Mouse (Mus musculus): ENCODE results near the gene Aldh1a2. TPM values are rescaled to one million over a fixed set of nuclear protein-coding genes. Genes with fewer than 3 reads are reported as not detected.

Gene Aldh1a2
- polyA plus RNA-seq, 1 experiment from 2014 or later = 8.6 TPM

- no peak overlapping the region for H3K9ac ChIP-seq (replicated peaks)
- no peaks in the 10 kb centered on the region for H3K4me1 ChIP-seq (replicated peaks)
These were observed 54.6 kb downstream of the Aldh1a2 start for GRCm38 (mm10) chr9:71270205-71270604.

GRCm38 (mm10) chr9:71276149-71276721 is 60.6 kb downstream of the Aldh1a2 start:
- Histone ChIP-seq H3K9ac (replicated peaks) (no peak overlapping the region), H3K27me3 (no peaks in the 10 kb centered on the region), H3K36me3 (no peaks in the 10 kb centered on the region), H3K4me2 (replicated peaks) (no peak overlapping the region), H3K9me3 (no peaks in the 10 kb centered on the region), H3K4me3 (replicated peaks) (no peak overlapping the region), H3K4me1 (replicated peaks) (no peaks in the 10 kb centered on the region), H3K27ac (no peak overlapping the region)
- WGBS = 75% methylated on average over 14 of the region's 14 CpGs
- no peak for ATAC-seq

More at GRCm38 (mm10) chr9:71270205-71270604, 54.6 kb downstream of the Aldh1a2 start:
- H3K36me3 ChIP-seq = no peaks in the 10 kb centered on the region
- H3K27me3 ChIP-seq = no peaks in the 10 kb centered on the region
- WGBS = 81% methylated on average over 3 of the region's 3 CpGs
- no peak overlapping the region for H3K27ac ChIP-seq
- H3K4me3 ChIP-seq (replicated peaks) = no peak overlapping the region
- ATAC-seq = no peak
- H3K4me2 ChIP-seq (replicated peaks) = no peak overlapping the region
- no peaks in the 10 kb centered on the region for H3K9me3 ChIP-seq

GRCm38 (mm10) chr9:71278741-71279140 is 63.2 kb downstream of the Aldh1a2 start:
- no peaks in the 10 kb centered on the region for H3K27me3 ChIP-seq

DNA sequence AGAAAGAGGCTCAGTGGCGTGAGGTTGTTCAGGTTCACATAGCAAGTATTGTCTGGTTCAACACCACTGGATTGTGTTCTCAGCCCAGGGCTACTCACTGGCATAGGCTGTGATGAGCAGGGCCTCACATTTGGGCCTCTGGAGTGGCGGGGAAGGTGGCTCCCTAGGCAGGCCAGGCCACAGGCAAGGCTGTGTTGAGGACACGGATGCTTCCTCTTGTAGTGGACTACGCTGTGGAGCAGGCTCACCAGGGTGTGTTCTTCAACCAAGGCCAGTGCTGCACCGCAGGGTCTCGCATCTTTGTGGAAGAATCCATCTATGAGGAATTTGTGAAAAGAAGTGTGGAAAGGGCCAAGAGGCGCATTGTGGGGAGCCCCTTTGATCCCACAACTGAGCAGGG is 67.6 kb downstream of the Aldh1a2 start:
- Histone ChIP-seq H3K27ac (no peak overlapping the region), H3K36me3 (no peaks in the 10 kb centered on the region), H3K9me3 (no peaks in the 10 kb centered on the region), H3K27me3 (no peaks in the 10 kb centered on the region), H3K9ac (replicated peaks) (no peak overlapping the region), H3K4me1 (replicated peaks) (no peaks in the 10 kb centered on the region), H3K4me3 (replicated peaks) (no peak overlapping the region), H3K4me2 (replicated peaks) (no peak overlapping the region)
- ATAC-seq = no peak
- 84% methylated on average over 7 of the region's 7 CpGs for WGBS

More at GRCm38 (mm10) chr9:71278741-71279140, 63.2 kb downstream of the Aldh1a2 start:
- Histone ChIP-seq H3K4me2 (replicated peaks) (no peak overlapping the region), H3K4me3 (replicated peaks) (no peak overlapping the region), H3K36me3 (no peaks in the 10 kb centered on the region), H3K9ac (replicated peaks) (no peak overlapping the region), H3K4me1 (replicated peaks) (no peaks in the 10 kb centered on the region), H3K9me3 (no peaks in the 10 kb centered on the region), H3K27ac (no peak overlapping the region)
- WGBS = 86% methylated on average over 4 of the region's 4 CpGs
- ATAC-seq = no peak

GRCm38 (mm10) chr9:71285231-71285630 is 69.6 kb downstream of the Aldh1a2 start:
- 94% methylated on average over 3 of the region's 3 CpGs for WGBS
- Histone ChIP-seq H3K27me3 (no peaks in the 10 kb centered on the region), H3K27ac (no peak overlapping the region), H3K4me3 (replicated peaks) (no peak overlapping the region), H3K36me3 (no peaks in the 10 kb centered on the region), H3K9ac (replicated peaks) (no peak overlapping the region), H3K9me3 (no peaks in the 10 kb centered on the region), H3K4me1 (replicated peaks) (no peaks in the 10 kb centered on the region), H3K4me2 (replicated peaks) (no peak overlapping the region)
- no peak for ATAC-seq

DNA sequence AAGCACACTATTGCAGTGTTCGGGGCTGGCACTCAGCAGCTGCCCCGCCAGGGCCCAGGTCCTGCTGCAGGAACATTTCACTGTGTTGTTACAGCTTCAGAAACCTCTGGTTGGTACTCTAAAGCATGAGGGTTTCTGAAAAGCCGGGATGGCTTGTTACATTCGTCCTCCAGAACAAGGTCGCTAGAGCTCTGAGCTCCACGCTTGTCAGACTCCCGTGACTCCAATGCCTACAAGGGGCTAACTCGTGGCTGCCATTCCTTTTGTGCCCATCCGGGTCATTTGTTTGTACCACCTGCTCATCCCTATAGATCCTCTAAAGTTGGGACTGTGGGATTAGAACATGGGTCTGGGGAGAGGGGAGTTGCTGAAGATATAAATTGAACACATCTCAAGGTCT is 70.8 kb downstream of the Aldh1a2 start:
- no peak overlapping the region for H3K4me2 ChIP-seq (replicated peaks)
- ATAC-seq = no peak

DNA sequence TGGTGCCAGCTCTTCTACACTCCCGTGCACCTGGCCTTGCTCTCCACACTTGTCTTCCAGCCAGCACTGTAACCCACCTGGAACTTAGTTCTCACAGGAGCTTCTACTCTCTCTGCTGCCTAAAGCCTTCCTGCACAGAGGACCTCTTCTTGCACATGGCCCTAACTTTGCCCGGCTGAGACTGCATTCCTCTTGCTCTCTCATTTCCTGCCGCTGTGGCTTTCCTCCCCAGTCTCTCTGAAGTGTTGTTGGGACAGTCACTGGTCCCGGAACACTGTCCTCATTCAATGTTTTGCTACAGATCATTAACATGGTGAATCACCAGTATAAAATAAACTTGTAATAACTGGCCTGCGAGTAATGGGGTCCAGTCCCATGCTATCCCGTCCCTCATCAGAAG is 73.1 kb downstream of the Aldh1a2 start:
- no peak overlapping the region for H3K4me3 ChIP-seq (replicated peaks)
- no peak for ATAC-seq
- H3K36me3 ChIP-seq = no peaks in the 10 kb centered on the region
- H3K27ac ChIP-seq = no peak overlapping the region
- WGBS = 87% methylated on average over 6 of the region's 6 CpGs
- H3K4me1 ChIP-seq (replicated peaks) = no peaks in the 10 kb centered on the region
- no peaks in the 10 kb centered on the region for H3K27me3 ChIP-seq
- H3K9ac ChIP-seq (replicated peaks) = no peak overlapping the region
- H3K4me2 ChIP-seq (replicated peaks) = no peak overlapping the region
- H3K9me3 ChIP-seq = no peaks in the 10 kb centered on the region

More for the DNA sequence above, 70.8 kb downstream of the Aldh1a2 start:
- Histone ChIP-seq H3K9me3 (no peaks in the 10 kb centered on the region), H3K9ac (replicated peaks) (no peak overlapping the region), H3K4me3 (replicated peaks) (no peak overlapping the region), H3K27me3 (no peaks in the 10 kb centered on the region), H3K4me1 (replicated peaks) (no peaks in the 10 kb centered on the region), H3K36me3 (no peaks in the 10 kb centered on the region), H3K27ac (no peak overlapping the region)
- 93% methylated on average over 9 of the region's 9 CpGs for WGBS

GRCm38 (mm10) chr9:71289810-71290209 is 74.2 kb downstream of the Aldh1a2 start:
- Histone ChIP-seq H3K27me3 (no peaks in the 10 kb centered on the region), H3K4me1 (replicated peaks) (no peaks in the 10 kb centered on the region), H3K9me3 (no peaks in the 10 kb centered on the region), H3K4me2 (replicated peaks) (no peak overlapping the region), H3K36me3 (no peaks in the 10 kb centered on the region), H3K27ac (no peak overlapping the region), H3K4me3 (replicated peaks) (no peak overlapping the region), H3K9ac (replicated peaks) (no peak overlapping the region)
- ATAC-seq = no peak
- 88% methylated on average over 3 of the region's 3 CpGs for WGBS

DNA sequence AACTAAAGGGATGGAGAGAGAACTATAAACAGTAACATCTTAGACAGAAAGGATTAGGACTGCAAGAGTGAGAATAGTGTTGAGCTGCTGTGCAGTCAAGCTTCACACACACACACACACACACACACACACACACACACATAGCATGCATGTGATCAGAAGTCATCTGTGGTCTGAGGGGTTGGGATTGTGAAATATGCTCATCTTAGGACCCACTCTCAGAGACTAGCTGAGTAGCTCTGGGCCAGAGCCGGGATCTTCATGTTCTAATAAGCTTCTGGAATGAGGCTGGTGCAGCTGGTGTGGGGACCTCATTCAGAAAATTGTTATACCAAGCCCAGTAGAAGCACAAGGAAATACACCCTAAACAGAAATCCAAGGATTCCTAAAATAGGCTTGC is 75.1 kb downstream of the Aldh1a2 start:
- no peaks in the 10 kb centered on the region for H3K36me3 ChIP-seq
- 93% methylated on average over 1 of the region's 1 CpGs for WGBS

GRCm38 (mm10) chr9:71295501-71295900 is 79.9 kb downstream of the Aldh1a2 start:
- Histone ChIP-seq H3K27ac (no peak overlapping the region), H3K4me2 (replicated peaks) (no peak overlapping the region), H3K27me3 (no peaks in the 10 kb centered on the region), H3K9ac (replicated peaks) (no peak overlapping the region), H3K4me1 (replicated peaks) (no peaks in the 10 kb centered on the region), H3K36me3 (no peaks in the 10 kb centered on the region), H3K4me3 (replicated peaks) (no peak overlapping the region), H3K9me3 (no peaks in the 10 kb centered on the region)
- 76% methylated on average over 8 of the region's 8 CpGs for WGBS
- no peak for ATAC-seq

More for the DNA sequence above, 75.1 kb downstream of the Aldh1a2 start:
- Histone ChIP-seq H3K9me3 (no peaks in the 10 kb centered on the region), H3K4me2 (replicated peaks) (no peak overlapping the region), H3K27me3 (no peaks in the 10 kb centered on the region), H3K9ac (replicated peaks) (no peak overlapping the region), H3K27ac (no peak overlapping the region), H3K4me3 (replicated peaks) (no peak overlapping the region), H3K4me1 (replicated peaks) (no peaks in the 10 kb centered on the region)
- ATAC-seq = no peak

- Histone ChIP-seq H3K4me2 (replicated peaks) (no peak overlapping the region), H3K36me3 (no peaks in the 10 kb centered on the region), H3K27ac (no peak overlapping the region), H3K4me1 (replicated peaks) (no peaks in the 10 kb centered on the region), H3K9me3 (no peaks in the 10 kb centered on the region), H3K9ac (replicated peaks) (no peak overlapping the region), H3K27me3 (no peaks in the 10 kb centered on the region), H3K4me3 (replicated peaks) (no peak overlapping the region)
- ATAC-seq = no peak
- 46% methylated on average over 2 of the region's 2 CpGs for WGBS
These were observed 88.0 kb downstream of the Aldh1a2 start for GRCm38 (mm10) chr9:71303594-71303993.

DNA sequence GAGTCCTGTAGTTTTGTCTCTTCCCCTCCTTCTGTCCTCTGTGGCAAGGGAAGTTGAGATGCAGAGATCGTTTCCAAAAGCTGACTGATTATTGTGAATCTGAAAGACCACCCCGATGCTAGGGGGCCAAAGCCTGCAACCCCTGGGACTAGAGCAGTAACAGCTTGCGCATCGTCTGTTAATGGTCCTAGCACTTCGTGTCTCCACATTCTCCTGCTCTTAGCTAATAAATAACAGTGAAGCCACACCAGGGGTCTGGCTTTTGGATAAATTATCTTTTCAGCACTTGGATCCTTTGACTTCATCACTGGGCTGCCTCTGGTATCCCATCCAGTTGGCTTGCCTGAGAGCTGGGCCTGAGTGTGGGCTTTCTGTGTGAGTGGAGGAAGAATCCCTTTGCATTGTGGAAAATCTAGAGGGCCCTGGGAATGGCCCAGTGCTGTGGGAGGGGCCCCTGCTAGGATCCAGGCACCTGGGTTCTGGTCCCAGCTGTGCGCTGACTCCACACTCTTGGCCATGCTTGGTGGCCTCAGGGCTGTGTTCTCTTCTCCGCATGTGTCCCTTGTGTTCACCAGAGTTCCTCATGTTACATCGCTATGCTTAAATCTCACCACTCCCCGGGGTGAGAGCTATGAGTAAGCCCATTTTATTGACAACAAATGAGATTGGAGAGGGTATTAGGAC is 91.7 kb downstream of the Aldh1a2 start:
- ATAC-seq = no peak
- WGBS = 81% methylated on average over 9 of the region's 9 CpGs

DNA sequence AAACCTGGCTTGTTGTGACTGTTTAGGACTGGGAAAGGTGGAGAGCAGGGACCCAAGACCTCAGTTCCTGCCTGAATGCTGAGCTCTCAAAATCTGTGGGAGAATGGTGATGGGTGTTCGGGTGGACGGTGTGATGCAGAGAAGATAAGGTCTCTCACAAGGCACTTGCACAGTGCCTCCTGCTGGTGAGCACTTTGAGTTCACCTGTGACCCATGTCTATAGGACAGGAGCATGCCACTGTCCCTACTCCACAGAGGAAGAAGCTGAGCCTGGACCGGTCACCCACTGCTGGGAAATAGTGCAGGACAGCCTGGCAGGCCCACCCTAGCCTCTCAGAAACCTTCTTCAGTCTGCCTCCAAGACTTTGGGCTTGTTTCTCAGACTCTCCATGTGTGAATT is 100.4 kb downstream of the Aldh1a2 start:
- ATAC-seq = no peak
- WGBS = 83% methylated on average over 3 of the region's 3 CpGs
- no peaks in the 10 kb centered on the region for H3K36me3 ChIP-seq
- H3K27me3 ChIP-seq = no peaks in the 10 kb centered on the region
- no peak overlapping the region for H3K27ac ChIP-seq
- H3K4me2 ChIP-seq (replicated peaks) = no peak overlapping the region
- H3K9me3 ChIP-seq = no peaks in the 10 kb centered on the region
- no peak overlapping the region for H3K4me3 ChIP-seq (replicated peaks)
- no peak overlapping the region for H3K9ac ChIP-seq (replicated peaks)
- no peaks in the 10 kb centered on the region for H3K4me1 ChIP-seq (replicated peaks)

More for the DNA sequence above, 91.7 kb downstream of the Aldh1a2 start:
- Histone ChIP-seq H3K27ac (no peak overlapping the region), H3K9ac (replicated peaks) (no peak overlapping the region), H3K4me1 (replicated peaks) (no peaks in the 10 kb centered on the region), H3K27me3 (no peaks in the 10 kb centered on the region), H3K36me3 (no peaks in the 10 kb centered on the region), H3K4me2 (replicated peaks) (no peak overlapping the region), H3K9me3 (no peaks in the 10 kb centered on the region), H3K4me3 (replicated peaks) (no peak overlapping the region)

All from midbrain, embryonic 13.5 days (tissue).